Mouse (Mus musculus) thymus, postnatal 10 days (tissue): ENCODE results near the gene Fam222a.

Experiments
- DNase-seq, 2 experiments: peaks; one replicate each; pipeline ENCODE4 v3.0.0; 2021; ENCODE audit warnings: low spot score in 2 of 2

Gene Fam222a

DNA sequence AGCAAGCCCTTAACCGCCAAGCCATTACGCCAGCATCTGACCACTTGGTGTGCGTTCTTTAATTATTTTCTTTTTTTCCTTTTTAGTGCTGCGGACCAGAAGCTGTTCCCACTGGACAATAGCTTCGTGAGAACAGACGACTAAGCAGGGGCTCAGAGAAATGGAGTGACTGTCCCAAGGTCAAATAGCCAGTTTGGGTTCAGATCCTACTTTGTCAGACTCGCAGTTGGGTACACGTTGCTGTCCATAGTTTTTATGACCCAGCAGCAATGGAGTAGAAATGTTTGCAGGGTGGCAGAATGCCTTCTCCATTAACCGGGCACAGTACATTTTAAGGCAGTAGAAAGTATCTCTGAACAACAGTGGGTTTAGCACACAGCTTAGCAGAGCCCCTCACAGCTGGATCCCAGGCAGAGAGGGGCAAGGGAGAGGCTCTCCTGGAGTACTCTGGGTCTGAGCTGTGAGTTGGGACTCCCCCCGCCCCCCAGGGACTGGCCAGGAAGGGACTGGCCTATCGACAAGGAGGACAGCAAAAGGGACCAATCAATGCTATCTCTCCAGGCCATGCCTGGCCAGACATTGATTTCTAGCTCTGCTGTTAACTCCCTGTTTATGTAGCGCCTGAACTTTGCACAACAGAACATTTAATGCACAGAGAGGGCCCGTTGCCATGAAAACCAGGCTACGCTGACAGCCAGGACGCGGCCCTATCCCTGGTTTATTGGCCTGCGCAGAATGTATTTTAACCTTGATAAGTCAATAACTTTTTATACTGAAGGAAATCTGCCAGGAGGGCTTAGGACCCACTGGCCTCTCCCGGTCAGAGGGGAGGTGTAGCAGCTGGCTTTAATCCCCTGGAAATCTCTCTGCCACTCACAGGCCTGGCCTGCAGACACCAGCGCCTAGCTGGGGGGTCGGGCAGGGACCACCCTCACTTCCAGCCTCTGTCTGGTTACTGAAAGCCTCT is 9.8 kb upstream of the Fam222a start:
- no peak for DNase-seq

DNA sequence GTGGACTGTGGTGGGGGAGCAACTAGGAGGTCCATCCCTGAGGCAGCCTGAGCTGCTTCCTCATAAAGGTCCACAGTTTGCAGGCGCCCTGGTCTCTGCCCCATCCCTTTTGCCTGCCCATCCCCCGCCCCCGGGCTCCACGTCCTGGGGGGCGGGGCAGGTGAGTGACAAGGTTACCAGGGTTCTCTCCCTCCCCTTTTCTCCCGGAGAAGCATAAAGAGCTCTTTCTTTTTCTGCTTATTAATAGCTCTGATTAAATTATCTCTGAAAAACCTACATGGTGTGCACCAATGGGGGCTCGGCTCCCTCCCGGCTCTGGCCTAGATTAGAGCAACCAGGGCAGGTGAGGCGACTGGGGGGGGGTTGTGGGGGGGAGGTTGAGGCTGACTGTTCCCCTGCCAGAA is 7.3 kb upstream of the Fam222a start:
- no peak for DNase-seq

DNA sequence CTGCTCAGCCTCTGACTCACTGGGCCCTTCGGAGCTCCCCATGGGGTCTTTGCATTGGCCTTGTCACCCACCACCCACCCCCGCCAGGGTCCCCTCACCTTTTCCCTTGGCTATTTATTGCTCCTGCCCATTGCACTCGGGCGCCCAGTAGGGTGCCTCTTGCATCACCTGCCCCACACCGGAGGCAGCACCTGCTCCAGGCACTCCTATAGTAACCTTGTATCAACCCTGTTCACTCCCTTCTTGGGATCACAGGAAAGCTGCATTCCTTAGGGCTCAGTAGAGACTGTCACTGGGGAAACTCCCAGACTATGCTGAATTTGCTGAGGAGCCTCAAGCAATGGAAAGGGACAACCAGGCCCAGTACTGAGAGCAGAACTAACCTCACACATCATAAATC is 6.9 kb upstream of the Fam222a start:
- no peak for DNase-seq

DNA sequence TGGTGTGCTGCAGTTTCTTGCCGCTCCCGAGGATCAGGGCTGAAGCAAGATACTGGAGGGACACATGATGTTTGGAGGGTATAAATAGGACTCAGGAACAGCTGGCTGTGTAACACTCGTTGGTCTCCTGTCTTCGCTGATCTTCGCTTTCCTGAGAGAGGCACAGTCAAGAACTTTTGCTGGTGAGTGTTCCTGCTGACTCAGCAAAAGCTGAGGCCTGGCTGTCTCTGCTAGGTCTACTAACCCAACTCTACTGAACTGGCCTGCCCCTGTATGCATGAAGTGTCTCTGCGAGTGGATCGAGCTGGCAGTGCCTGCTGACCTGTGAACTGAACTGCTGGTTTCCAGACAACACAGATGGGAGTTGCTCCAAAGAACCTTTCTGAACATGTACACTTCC is 3.8 kb upstream of the Fam222a start:
- DNase-seq = no peak

DNA sequence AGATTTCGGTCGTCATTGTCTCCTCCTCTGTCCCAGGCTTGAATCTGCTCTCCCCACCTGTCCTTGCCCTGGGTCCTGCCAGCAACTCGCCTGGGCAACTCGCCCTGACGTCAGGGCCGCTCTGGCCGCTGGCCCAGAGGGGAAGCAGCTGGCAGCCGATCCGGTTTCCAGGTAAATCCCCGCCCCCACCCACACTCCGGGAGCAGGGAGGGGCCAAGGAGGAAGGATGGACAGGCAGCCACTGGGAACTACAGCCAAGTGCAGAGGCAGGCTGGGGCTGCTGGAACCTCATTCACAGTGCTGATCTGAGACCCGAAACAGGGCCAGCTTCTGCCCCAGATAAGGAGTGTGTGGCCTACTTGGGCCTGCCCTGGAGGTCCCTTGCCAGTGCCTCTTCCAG is 2.5 kb upstream of the Fam222a start:
- DNase-seq = no peak

DNA sequence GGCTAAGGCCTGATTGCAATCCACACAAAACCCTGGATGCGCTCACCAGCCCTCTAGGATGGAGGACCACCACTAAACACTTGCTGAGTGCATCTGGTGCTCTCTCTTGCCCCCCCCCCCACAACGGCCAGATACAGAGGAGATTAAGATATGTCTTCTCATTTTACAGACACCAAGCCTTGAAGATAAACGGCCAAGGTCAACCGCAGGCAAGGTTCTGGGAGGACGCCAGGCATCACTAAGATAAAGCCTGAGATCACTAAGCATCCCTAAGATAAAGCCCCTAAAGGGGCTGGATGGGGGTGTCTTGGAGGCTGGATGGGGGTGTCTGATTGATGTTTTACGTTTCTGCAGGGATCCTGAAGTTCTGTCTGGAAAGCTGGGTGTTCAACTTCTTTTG is 2.1 kb upstream of the Fam222a start:
- DNase-seq = no peak

DNA sequence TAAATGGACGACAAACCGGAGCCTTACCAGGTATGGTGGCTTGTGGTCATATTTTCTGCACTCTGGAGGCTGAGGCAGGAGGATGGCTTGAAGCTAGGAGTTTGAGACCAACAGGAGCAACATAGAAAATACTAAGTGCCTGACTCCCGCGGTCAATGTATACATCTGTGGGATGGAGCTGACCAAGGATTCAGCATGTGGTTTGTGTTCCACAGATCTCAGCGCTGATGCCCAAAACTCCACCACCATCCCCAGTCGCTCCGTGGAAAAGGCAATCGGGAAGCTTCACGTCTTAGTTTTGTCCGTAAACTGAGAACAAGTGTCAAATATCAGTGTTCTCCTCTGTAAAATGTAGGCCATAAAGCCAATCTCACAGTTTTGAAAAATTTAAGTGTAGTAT is 1.4 kb upstream of the Fam222a start:
- no peak for DNase-seq

DNA sequence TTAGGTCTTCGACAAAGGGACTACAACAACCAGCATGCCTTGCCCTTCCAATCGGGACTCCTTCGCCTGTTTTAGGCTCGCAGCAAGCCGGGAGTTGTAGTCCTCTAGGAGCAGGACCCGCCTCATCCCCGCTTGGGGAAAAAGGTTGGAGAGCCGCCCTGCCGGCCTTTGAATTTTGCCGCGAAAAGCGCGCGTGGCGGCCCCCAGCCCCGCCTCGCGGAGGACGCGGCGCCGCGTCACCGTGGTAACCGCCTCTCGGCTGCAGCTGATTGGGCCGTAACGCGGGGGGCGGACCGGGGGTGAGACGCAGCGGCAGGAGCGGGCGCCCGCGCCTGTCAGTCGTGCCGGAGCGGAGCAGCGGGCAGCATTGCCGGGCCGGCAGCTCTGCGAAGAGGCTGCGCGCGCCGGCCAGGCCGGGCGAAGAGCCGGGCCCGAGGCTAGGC is 720 bp upstream of the Fam222a start:
- DNase-seq = peak; percentile 90 to 93

DNA sequence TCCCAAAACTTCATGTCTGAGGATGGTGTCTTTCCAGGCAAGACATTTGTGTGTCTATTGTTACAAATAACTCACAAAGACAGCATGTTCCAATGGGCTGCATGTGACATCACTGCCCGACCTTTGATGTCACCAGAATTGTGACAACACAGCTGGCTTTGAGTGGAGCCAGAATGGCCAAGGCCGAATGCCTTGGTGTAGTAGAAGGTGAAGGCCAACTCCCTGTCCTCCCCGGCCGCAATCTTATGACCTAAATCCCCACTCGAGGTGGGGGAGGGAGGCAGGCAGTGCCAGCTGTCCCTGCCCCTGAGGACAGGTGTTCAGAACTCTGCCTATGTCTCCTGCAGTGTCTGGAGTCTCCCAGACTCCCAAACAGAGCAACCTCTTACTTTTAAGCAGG is 1.0 kb downstream of the Fam222a start:
- no peak for DNase-seq

DNA sequence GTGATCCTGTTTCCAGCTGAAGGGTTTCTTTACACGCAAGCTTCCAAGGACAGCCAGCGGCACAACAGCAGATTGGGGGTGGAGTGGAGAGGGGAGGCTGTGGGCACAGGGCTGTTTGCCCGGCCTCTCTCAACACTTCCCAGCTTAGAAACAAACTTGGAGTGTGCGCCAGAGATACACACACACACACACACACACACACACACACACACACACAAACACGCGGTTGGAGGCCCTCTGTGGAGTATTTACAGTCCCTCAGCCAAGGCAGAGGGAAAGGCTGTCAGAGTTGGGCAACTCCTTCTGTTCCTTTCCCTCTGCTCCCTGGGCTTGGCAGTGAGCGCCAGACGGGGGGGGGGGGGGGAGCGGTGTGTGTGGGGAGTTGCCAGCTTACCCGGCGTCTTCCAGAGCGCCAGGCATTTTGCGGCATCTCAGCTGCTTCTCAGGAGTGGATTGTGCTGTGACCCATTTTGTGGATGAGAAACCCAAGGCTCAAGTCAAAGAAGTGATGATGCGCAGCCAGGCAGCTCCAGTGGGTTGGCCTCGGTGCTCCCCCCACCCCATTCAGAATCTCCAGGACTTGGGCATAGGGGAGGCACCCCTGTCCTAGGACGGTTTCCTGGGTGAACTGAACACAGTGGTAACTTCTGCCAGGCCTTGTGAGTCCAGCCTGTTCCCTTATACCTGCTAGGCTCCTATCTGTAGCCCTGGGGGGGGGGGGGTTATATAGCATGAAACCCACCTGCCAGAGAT is 2.3 kb downstream of the Fam222a start:
- DNase-seq = no peak

DNA sequence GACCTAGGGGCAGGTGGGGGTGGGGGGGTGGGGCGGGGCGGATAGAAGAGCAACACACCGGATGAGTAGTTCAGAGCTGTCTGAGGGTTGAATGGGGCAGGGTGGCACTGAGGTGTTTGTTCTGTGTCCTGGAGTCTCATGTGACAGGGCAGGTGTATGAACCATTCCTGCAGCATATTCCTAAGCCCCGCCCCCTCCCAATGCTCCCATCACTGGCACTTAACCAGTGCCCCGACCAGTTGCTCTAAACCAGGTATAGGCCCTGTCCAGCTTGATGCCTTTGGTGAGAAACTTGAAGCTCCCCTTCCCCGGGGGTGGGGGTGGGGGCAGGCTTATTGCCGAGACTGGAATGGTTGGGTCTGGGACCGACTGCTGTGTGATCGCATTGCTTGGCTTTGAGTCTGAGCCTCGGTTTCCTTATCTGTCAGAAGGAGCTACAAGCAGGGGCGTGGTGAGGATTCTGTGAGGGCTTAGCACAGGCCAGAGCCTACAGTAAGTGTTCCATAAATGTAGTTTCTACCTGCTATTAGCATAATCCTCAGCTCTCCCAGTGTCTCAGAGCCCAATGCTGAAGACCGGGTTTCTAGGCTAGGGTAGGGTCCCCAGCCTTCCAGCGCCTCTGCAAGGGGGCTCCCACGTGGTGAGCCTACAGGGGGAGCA is 3.1 kb downstream of the Fam222a start:
- DNase-seq = no peak

DNA sequence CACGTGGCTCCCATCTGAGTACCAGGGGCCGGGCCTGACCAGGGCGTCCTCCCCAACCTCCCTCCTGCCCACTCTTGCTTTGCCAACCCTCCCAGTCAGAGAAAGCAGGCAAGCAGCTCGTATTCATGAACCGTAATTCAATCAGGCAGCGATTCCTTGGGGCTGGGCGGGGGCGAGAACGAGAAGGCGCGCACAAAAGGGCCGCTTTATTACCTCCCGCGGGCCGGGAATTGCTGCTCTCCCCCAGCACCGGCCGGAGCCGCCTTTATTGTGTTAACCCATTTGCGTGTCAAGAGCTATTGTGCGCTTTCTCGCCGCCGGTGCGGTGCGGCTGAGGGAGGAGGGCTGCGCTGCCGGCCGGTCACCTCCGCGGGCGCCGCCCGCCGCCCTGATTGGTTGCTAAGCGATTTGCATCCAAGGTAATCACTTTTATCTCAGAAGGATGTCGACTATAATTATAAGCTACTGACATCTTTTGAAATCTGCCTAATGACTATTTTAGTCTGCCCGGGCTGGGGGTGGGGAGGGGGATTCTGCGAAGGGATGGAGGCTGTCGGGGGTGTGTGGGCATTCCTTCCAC is 3.7 kb downstream of the Fam222a start:
- DNase-seq = no peak

DNA sequence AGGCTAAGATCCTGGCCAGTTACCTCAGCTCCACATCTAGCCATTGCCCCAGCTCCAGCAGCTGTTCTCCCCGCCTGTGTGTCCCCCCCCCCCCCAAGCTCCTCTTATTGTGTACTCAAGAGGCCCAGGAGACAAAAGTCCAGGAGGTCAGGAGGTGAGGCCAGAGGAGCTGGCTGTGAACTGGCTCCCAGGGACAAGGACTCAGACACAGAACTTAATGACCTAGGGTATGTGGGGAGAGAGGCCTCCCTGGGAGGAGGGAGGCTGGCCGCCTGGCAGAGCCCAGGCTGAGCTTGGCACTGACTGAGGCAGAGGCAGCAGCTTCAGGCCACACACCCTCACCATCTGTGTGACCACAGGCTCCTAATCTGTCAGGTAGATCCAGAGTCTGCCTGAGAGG is 5.2 kb downstream of the Fam222a start:
- DNase-seq = no peak

DNA sequence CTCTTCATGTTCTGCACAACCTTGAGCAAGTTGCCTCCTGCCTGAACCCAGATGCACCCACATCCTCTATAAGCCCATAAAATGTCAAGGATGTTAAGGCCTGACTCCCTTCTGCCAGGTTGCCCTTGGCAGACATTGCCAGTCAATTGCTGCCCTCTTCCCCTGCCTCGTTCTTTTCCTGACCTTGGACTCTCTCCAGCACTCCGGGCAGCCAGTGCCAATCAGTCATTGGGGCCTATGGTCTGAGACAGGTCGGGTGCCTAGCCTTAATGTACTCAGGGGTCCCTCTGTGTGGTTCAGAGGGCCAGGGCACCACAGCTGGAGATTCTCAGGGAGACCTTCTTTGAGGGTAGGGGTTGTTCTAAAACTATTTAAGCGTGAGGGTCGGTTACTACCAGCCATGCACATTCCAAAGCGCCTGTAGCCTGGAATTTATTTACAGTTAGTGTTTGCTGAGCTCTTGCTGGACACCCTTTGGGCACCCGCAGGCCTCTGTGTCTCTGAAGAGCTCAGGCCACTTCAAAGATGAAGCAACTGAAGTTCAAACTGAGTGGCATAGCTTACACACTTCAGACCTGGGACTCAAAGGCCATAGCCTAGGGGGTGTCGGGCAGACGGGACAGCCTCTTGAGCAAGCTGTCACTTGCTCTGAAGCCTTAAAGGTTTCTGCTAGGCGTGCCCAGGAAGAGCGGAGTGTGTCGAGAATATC is 6.3 kb downstream of the Fam222a start:
- DNase-seq = no peak

DNA sequence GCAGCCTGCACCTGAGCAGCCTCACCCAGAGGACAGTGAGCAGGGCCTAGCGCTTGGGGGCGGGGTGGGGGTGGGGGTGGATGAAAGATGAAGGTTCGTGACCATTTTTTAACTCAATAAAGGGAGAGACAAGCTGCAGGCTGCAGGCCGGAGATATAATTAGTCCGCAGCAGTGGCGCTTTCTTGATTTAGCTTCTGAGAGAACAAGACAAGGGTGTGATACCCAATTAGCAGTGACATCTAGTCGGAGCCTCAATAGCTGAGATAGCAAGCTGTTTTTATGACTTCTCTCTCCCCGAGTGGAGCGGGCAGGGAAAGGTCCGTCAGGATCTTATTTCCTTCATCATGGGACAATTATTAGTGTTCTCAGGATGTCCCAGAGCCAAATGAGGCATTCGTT is 7.2 kb downstream of the Fam222a start:
- DNase-seq = no peak

DNA sequence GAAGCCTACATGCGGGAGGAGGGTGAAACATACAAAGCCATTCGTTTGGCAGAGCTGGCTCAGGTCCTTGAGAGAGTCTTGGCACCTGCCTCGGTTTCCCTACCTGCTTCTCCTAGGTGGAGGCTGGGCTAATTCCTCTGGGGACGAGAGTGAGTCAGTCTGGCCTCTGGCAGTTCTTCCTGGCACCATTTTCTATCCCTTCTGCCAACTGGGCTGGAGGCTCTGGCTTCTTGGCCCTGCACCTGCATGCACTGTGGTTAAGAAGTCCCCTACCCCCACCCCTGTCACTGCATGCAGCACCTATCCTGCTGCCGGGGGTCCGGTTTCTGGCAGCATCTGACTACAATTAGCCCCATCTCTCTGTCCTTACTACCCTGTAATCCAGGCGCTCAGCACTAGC is 7.7 kb downstream of the Fam222a start:
- DNase-seq = no peak

DNA sequence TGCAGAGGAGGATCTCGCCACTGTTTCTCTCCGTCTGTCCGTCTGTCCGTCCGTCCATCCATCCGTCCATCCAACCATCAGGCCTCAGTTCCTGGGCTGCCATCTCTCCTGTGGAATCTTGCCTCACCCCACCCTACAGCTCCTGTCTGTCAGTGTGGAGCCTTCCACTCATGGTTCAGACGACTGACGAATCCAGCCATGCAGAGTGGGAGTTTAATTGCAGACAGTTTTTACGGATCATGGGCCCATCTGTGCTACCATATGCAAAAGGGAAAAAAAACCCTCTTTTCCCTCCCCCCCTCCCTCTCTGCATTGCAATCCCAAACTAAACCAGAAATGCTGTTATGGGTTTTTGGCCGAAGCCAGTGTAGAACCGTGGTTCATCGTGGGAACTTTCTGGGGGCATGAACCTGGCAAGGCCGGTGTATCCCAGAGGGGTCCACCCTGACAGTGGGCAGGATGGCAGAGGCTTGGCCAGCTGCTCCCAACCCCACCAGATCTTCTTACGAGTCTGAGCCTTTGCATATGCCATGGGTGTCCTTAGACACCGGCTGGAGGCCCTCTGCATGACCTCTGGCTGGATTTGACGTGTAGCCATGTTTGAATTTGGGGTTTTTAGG is 8.3 kb downstream of the Fam222a start:
- DNase-seq = no peak

DNA sequence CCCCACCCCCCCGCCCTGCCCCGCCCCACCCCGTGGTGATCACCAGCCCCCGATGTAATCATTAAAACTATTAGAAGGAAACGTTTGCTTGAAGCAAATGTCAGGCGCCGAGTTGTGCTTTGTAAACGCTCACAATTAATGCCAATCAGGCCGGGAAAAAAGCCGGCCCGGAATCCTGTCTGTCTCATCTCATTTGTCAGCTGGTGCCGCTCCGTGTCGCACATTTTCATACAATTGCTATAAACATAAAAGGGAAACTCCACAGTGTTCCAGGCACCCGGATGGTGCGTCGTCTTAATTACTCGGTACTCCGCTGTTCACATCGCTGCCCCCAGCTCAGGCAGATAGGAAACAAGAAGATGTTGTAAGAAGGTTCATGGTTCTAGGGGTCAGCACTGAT is 10.5 kb downstream of the Fam222a start:
- no peak for DNase-seq

DNA sequence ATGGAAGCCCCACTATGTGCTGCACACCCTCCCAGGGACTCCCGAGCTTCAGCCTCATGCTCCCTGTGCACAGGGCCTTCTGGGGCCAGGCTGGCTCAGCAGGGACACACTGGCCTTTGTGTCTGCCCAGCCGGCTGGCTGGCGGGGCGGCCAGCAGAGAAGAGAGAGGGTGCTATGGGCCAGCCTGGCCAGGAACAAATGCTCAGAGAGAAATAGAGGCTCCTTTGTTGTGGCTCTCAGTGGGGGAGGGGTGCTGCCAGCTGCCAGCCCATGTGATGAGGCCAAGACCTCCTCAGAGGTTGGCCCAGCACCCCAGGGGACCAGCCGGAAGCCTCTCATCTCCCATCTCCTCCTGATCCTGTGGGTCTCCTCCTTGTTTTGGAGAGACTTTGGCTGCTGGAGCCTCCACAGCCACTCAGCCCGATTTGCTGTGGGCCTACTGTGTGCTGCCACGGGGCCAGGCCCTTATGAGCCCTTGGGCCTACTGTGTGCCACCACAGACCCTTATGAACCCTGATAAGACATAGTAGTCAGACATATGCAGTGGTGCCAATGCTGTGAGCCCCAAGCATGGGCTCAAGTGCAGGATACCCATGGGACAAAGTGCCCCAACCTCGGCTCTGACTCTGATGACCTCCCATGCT is 12.0 kb downstream of the Fam222a start:
- DNase-seq = no peak

DNA sequence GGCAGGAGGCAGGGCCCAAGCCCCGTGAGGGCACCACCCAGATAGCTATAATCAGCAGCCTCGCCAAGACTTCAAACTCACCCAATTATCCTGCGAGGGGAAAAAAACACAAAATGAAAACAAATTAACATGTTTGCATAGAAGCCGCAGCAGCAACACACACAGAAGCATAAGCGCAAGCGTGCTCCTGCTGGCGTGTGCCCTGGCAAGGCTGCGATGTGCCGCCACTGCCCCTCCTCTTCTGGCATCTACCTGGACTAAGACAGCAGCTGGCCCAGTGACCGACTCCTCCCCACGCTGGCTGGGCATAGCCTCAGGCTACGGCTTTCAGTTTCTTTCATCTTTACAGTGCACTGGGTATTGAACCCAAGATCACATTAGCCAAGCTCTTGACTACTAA is 13.7 kb downstream of the Fam222a start:
- DNase-seq = no peak

DNA sequence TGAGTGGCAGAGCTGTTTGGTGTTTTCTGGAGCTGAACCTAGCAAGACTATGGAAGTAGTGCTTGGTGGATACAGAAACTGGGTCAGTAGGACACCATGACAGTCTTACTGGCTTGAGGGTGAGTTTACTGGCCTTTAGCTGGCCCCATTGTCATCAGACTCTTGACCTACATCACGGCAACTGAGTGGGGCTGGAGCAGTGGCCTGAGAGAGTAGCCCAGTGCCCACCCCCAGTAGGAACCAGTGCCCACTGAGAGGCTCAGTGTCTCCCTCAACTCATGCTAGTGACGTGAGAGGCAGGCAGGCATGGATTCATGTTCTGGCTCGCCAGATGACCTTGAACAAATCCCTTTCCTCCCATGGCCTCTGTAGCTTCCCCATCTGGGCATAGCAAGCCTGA is 15.2 kb downstream of the Fam222a start:
- no peak for DNase-seq
